Mouse (Mus musculus): Measurements from ENCODE around the gene Cd276. TPM values are rescaled to one million over a fixed set of nuclear protein-coding genes. Genes with fewer than 3 reads are reported as not detected.
A peak's percentile ranks its signal among the peaks of the same experiment; 100 is the strongest.
"Not testable (repeated sequence)": the region's sequence is repeated elsewhere in the genome, so short reads cannot be mapped to it uniquely, and the experiment has no call there.

Gene Cd276
- total RNA-seq (2021), result 10 to 100 TPM; 10.1 TPM
- long read RNA-seq, experiment 1, partial matches to known transcripts, result 0 of 4 reads
- long read RNA-seq, experiment 1, other reads (novel, unspliced or antisense), result 4 of 4 reads
- long read RNA-seq, experiment 2, partial matches to known transcripts, result 2 of 14 reads
- long read RNA-seq, experiment 2, other reads (novel, unspliced or antisense), result 8 of 14 reads

- peak; percentile 48 for DNase-seq
These were observed at the start of gene Cd276 for GRCm38 (mm10) chr9:58554908-58555684. Cd276 (minus strand) TSS chr9:58555437.

GRCm38 (mm10) chr9:58595313-58595712, 40.1 kb upstream of the Cd276 start:
- DNase-seq, result no peak

GRCm38 (mm10) chr9:58588657-58589056, 33.4 kb upstream of the Cd276 start:
- DNase-seq, result no peak

GRCm38 (mm10) chr9:58584323-58584722, 29.1 kb upstream of the Cd276 start:
- DNase-seq, result no peak

GRCm38 (mm10) chr9:58583267-58583641, 28.0 kb upstream of the Cd276 start:
- no peak for DNase-seq

DNA sequence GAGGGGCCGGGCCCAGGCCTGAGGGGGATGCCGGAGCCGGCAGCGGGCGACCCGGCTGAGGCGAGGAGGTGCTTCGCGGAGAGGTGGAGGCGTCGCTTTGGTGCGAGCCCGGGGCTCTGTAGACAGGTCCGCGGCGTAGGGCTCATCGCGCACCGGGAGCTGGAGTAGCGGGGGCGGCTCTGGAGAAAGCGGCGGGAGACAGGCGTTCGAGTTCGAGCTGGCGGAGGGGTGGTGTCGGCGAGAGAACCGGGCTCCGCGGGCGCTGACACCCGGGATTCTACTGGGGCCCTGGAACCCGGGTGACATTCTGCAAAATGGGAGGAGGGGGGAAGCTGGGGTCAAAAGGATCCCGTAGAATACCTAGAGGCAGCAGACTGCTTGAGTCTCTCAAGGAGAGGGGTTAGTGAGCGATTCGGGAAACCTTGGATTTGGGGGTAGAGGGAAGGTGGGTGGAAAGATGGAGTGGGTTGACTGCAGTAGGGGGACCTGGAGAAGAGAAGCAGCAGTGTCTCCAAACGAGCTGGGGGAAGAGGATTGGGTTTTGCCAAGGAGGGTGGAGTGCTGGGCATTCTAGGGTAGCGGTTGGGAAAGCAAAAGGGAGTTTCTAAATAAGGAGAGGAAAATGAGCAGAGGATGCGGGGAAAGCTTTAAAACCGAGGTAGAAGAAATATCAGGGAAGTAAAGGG, 27.5 kb upstream of the Cd276 start:
- DNase-seq, result no peak

GRCm38 (mm10) chr9:58581958-58582540, 26.8 kb upstream of the Cd276 start, which contains the start of gene Nptn:
Nptn (plus strand) TSS chr9:58582240.
- DNase-seq, result peak; percentile 99

- DNase-seq, result no peak
These were observed 26.2 kb upstream of the Cd276 start for GRCm38 (mm10) chr9:58581283-58581930.

GRCm38 (mm10) chr9:58580453-58581195, 25.4 kb upstream of the Cd276 start:
- DNase-seq, result not testable (repeated sequence)

GRCm38 (mm10) chr9:58578669-58579068, 23.4 kb upstream of the Cd276 start:
- peak; percentile 76 for DNase-seq

DNA sequence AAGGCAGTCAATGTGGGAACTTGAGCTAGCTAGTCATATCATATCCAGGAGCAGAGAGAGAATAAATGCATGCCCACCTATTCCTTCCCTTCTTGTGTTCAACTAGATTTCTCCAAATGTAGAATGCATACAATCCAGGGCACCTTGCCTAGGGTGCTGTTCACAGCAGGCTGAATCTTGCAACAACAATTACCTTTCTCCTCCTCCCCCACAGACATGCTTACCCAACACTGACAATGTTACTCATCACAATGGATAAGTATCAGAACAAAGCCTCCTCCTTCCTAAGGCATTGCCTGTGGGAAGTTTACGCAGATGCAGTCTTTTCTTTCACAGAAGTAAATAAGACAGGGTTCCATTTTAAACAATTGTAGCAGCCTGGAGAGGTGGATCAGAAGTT, 15.8 kb upstream of the Cd276 start:
- no peak for DNase-seq

DNA sequence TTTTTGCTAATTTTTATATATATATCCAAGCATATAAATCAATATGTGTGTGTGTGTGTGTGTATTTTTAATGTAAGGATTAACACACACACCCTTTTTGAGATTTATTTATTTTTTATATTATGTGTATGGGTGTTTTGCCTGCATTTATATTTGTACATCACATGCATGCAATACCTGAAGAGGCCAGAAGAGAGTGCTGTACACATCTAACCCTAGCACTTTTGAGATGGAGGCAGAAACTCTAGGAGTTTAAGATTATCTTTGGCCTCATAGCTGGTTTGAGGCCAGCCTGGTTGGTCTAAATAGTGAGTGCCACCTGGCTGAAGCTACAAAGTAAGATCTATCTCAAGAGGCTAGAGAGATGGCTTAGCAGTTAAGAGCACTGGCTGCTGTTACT, 12.4 kb upstream of the Cd276 start:
- no peak for DNase-seq

DNA sequence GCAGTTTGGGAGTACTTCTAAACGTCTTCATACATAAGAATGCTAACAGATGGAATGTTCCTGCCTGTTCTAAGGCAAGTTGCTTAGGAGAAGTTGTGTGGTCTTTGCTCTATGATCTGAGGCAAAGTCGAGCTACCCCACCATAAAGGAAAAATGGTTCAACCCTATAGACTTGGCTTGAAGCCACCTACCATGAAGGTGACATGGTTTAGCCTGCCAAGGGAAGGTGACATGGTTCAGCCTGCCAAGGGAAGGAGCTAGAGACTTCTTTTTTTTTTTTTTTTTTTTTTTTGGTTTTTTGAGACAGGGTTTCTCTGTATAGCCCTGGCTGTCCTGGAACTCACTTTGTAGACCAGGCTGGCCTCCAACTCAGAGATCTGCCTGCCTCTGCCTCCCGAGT, 10.7 kb upstream of the Cd276 start:
- DNase-seq, result not testable (repeated sequence)

DNA sequence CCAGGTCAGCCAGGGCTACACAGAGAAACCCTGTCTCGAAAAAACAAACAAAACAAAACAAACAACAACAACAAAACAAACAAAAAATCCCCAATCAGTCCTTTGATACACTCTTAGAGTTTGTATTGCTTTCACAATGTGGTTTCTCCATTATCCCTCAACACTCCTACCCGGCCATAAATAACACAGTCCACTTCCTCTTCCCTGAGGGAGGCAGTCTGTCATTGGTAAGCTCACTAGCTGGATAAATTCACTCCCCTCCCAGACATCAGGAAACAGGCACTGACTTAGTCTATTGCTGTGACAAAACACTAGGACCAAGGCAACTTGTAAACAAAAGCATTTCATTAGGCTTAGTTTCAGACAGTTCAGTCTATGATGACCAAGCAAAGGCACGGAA, 5.0 kb upstream of the Cd276 start:
- DNase-seq, result no peak

GRCm38 (mm10) chr9:58557457-58558455, 2.5 kb upstream of the Cd276 start:
- DNase-seq, result no peak

DNA sequence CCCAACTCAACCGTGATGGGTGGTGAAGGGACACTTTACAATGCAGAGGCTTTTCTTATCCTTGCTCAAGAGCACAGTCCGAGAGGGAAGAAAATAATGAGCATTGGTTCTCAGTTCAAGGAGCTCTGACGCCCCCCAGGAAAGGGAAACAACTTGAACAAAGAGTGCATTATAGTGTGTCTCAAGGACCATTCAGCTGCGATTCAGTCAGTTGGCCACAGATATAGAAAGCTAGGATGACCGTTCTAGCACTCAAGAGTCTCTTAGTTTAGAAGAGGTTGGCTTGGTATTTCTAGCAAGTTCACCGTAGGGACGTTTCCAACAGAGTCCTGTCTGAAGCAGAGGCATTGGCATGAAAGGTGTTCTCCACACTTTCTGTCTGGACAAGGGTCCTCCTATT, 1.4 kb upstream of the Cd276 start:
- no peak for DNase-seq

- DNase-seq, result no peak
These were observed 613 bp upstream of the Cd276 start for GRCm38 (mm10) chr9:58555685-58556414.

DNA sequence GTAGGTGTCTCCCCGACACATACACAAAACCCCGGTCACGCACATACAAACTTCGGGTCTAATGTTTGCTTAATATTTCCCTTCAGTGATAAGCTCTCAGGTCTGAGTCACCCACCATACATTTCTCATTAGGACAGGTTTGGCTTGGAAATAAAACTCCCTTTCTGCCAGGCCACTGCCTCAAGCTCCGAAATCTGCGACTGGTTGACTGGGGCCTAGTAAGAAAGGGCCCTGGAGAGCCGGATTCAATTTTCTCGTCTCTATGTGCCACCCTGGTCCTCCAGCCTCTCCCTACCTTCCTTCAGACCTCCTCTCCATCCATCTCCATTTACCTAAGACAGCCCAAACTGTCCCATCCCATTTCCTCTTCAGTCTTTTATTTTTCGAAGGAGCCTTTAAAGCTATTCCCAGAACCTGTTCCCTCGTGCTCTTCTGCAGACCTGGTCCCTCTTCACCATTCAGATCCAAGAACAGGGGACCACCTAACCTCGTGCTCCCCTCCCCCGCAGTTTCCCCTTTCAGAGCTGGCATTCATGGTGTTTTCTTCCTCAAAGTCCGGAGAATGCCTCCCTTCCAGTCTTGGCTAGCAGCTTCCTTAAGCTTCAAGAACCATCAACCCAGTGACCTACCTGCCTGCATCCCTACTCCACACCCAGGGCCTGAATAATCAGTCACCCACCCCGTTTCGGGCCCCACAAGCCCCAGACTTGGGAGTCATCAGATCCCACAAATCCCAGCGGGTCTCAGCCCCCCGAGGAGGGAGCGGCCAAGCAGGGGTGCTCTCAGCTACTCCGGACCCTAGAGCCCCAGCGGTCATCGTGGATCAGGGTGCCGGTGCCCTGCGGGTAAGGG, 955 bp downstream of the Cd276 start:
- no peak for DNase-seq

- DNase-seq, result no peak
These were observed 3.2 kb downstream of the Cd276 start for GRCm38 (mm10) chr9:58552083-58552482.

Data from gastrocnemius, postnatal 25 days (tissue).